Mouse (Mus musculus): ENCODE measurements around the gene Tgfb1. TPM values are rescaled to one million over a fixed set of nuclear protein-coding genes. Genes with fewer than 3 reads are reported as not detected.

Tgfb1 gene
- polyA plus RNA-seq, 1 experiment from 2014 or later: 6.1 TPM

GRCm38 (mm10) chr7:25731294-25732055 is 44.7 kb downstream of the Tgfb1 start:
- no peaks in the 10 kb centered on the region for H3K27me3 ChIP-seq (ENCODE audit: insufficient read depth, low read length)
- DNase-seq (no peak), ATAC-seq (no peak)
- no peak for TF ChIP-seq CTCF (IDR thresholded peaks at IDR 0.05; ENCODE audit: low read depth)
- H3K27ac ChIP-seq (ENCODE audit: low read depth): no peak overlapping the region
- H3K9me3 ChIP-seq (ENCODE audit: low read length): no peaks in the 10 kb centered on the region
- no peak overlapping the region for H3K4me3 ChIP-seq (ENCODE audit: low read depth, low read length)
- H3K4me2 ChIP-seq (ENCODE audit: low read depth, low read length): no peak overlapping the region
- H3K36me3 ChIP-seq (replicated peaks; ENCODE audit: insufficient read depth, low read length): peaks cover 97% of the 10 kb centered on the region
- WGBS (ENCODE audit: insufficient replicate concordance): 69% methylated on average over 8 of the region's 8 CpGs
- no peak overlapping the region for H3K9ac ChIP-seq (replicated peaks)
- no peaks in the 10 kb centered on the region for H3K4me1 ChIP-seq (ENCODE audit: insufficient read depth)

GRCm38 (mm10) chr7:25734991-25735390 is 48.2 kb downstream of the Tgfb1 start:
- Histone ChIP-seq H3K4me3 (ENCODE audit: low read depth, low read length) (no peak overlapping the region), H3K4me2 (ENCODE audit: low read depth, low read length) (no peak overlapping the region)

DNA sequence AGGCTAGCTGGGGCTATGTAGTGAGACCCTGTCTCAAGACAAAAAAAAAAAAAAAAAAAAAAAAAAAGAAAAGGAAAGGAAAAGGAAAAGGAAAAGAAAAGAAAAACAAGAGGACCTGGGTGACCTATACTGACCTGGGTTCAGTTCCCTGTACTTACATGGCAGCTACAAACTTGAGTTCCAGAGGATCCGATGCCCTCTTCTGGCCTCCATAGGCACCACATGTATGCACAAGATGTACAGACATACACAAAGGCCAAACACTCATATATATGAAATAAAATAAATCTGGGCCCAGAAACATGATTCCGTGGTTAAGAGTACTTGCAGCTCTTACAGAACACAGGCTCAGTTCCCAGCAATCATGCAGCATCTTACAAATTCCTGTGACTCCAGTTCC is 50.1 kb downstream of the Tgfb1 start:
- H3K27ac ChIP-seq (ENCODE audit: low read depth): no peak overlapping the region
- H3K4me3 ChIP-seq (ENCODE audit: low read depth, low read length): no peak overlapping the region
- H3K36me3 ChIP-seq (replicated peaks; ENCODE audit: insufficient read depth, low read length): peaks cover 96% of the 10 kb centered on the region
- H3K9ac ChIP-seq (replicated peaks): no peak overlapping the region
- H3K4me2 ChIP-seq (ENCODE audit: low read depth, low read length): no peak overlapping the region
- no peaks in the 10 kb centered on the region for H3K27me3 ChIP-seq (ENCODE audit: insufficient read depth, low read length)
- no peaks in the 10 kb centered on the region for H3K9me3 ChIP-seq (ENCODE audit: low read length)
- TF ChIP-seq EP300 (IDR thresholded peaks at IDR 0.05; ENCODE audit: low read depth) (no peak), CTCF (IDR thresholded peaks at IDR 0.05; ENCODE audit: low read depth) (peak; percentile 46)
- ATAC-seq (no peak), DNase-seq (no peak)
- no peaks in the 10 kb centered on the region for H3K4me1 ChIP-seq (ENCODE audit: insufficient read depth)
- 92% methylated on average over 2 of the region's 2 CpGs for WGBS (ENCODE audit: insufficient replicate concordance)

More at GRCm38 (mm10) chr7:25734991-25735390, 48.2 kb downstream of the Tgfb1 start:
- Histone ChIP-seq H3K36me3 (replicated peaks; ENCODE audit: insufficient read depth, low read length) (peaks cover 96% of the 10 kb centered on the region), H3K27me3 (ENCODE audit: insufficient read depth, low read length) (no peaks in the 10 kb centered on the region), H3K9me3 (ENCODE audit: low read length) (no peaks in the 10 kb centered on the region), H3K27ac (ENCODE audit: low read depth) (no peak overlapping the region), H3K4me1 (ENCODE audit: insufficient read depth) (no peaks in the 10 kb centered on the region), H3K9ac (replicated peaks) (no peak overlapping the region)
- WGBS (ENCODE audit: insufficient replicate concordance): 47% methylated on average over 4 of the region's 4 CpGs
- no peak for ATAC-seq
- TF ChIP-seq CTCF (IDR thresholded peaks at IDR 0.05; ENCODE audit: low read depth) (no peak), EP300 (IDR thresholded peaks at IDR 0.05; ENCODE audit: low read depth) (peak; percentile 66)
- DNase-seq: no peak

- ATAC-seq (no peak), DNase-seq (no peak)
- no peak overlapping the region for H3K9ac ChIP-seq (replicated peaks)
- no peaks in the 10 kb centered on the region for H3K9me3 ChIP-seq (ENCODE audit: low read length)
- 55% methylated on average over 3 of the region's 3 CpGs for WGBS (ENCODE audit: insufficient replicate concordance)
- TF ChIP-seq CTCF (IDR thresholded peaks at IDR 0.05; ENCODE audit: low read depth): no peak
- TF ChIP-seq EP300 (IDR thresholded peaks at IDR 0.05; ENCODE audit: low read depth): 0 out of 2 replicates have a peak, but pooled peaks have one; percentile 16
- H3K36me3 ChIP-seq (replicated peaks; ENCODE audit: insufficient read depth, low read length): peaks cover 96% of the 10 kb centered on the region
- no peaks in the 10 kb centered on the region for H3K27me3 ChIP-seq (ENCODE audit: insufficient read depth, low read length)
- H3K27ac ChIP-seq (ENCODE audit: low read depth): no peak overlapping the region
- no peak overlapping the region for H3K4me2 ChIP-seq (ENCODE audit: low read depth, low read length)
- no peaks in the 10 kb centered on the region for H3K4me1 ChIP-seq (ENCODE audit: insufficient read depth)
- H3K4me3 ChIP-seq (ENCODE audit: low read depth, low read length): no peak overlapping the region
Measured at GRCm38 (mm10) chr7:25738277-25738676, 51.5 kb downstream of the Tgfb1 start.

- peaks cover 99% of the 10 kb centered on the region for H3K36me3 ChIP-seq (replicated peaks; ENCODE audit: insufficient read depth, low read length)
- H3K4me1 ChIP-seq (ENCODE audit: insufficient read depth): peaks cover 7% of the 10 kb centered on the region
- H3K4me2 ChIP-seq (ENCODE audit: low read depth, low read length): no peak overlapping the region
- no peak overlapping the region for H3K4me3 ChIP-seq (ENCODE audit: low read depth, low read length)
- no peak overlapping the region for H3K9ac ChIP-seq (replicated peaks)
- no peak overlapping the region for H3K27ac ChIP-seq (ENCODE audit: low read depth)
- TF ChIP-seq CTCF (IDR thresholded peaks at IDR 0.05; ENCODE audit: low read depth) (no peak), EP300 (IDR thresholded peaks at IDR 0.05; ENCODE audit: low read depth) (no peak)
- WGBS (ENCODE audit: insufficient replicate concordance): 57% methylated on average over 3 of the region's 3 CpGs
- ATAC-seq (no peak), DNase-seq (no peak)
- no peaks in the 10 kb centered on the region for H3K27me3 ChIP-seq (ENCODE audit: insufficient read depth, low read length)
- H3K9me3 ChIP-seq (ENCODE audit: low read length): no peaks in the 10 kb centered on the region
Measured at GRCm38 (mm10) chr7:25746844-25747243, 60.0 kb downstream of the Tgfb1 start.

- ATAC-seq: no peak
- H3K4me2 ChIP-seq (ENCODE audit: low read depth, low read length): peak overlapping the region; percentile 77
Measured at GRCm38 (mm10) chr7:25753076-25753475, 66.3 kb downstream of the Tgfb1 start.

More at GRCm38 (mm10) chr7:25753076-25753475, 66.3 kb downstream of the Tgfb1 start:
- Histone ChIP-seq H3K36me3 (replicated peaks; ENCODE audit: insufficient read depth, low read length) (peaks cover 37% of the 10 kb centered on the region), H3K9me3 (ENCODE audit: low read length) (no peaks in the 10 kb centered on the region), H3K4me1 (ENCODE audit: insufficient read depth) (peaks cover 28% of the 10 kb centered on the region), H3K27me3 (ENCODE audit: insufficient read depth, low read length) (no peaks in the 10 kb centered on the region), H3K4me3 (ENCODE audit: low read depth, low read length) (peak overlapping the region; percentile 79), H3K9ac (replicated peaks) (peak overlapping the region; percentile 94), H3K27ac (ENCODE audit: low read depth) (no peak overlapping the region)
- DNase-seq: no peak
- TF ChIP-seq CTCF (IDR thresholded peaks at IDR 0.05; ENCODE audit: low read depth): no peak
- no peak for TF ChIP-seq EP300 (IDR thresholded peaks at IDR 0.05; ENCODE audit: low read depth)
